Mouse (Mus musculus) layer of hippocampus, postnatal 14 days (tissue): Measurements from ENCODE around the gene Acsl5. TPM values are rescaled to one million over a fixed set of nuclear protein-coding genes. Genes with fewer than 3 reads are reported as not detected.

ENCODE experiments used
- DNase-seq, 2 experiments: peaks; one replicate each; pipeline ENCODE4 v3.0.0; 2021 to 2022; ENCODE audit warnings: low spot score in 2 of 2, mixed read lengths in 1 of 2
- total RNA-seq, 2 experiments: library from RNA; stranded (reverse); gene quantifications; 2 replicates each; pipeline ENCODE4 v1.2.3; 2021

Gene Acsl5
- total RNA-seq, 2 experiments from 2014 or later: 27.0 to 27.6 TPM

DNA sequence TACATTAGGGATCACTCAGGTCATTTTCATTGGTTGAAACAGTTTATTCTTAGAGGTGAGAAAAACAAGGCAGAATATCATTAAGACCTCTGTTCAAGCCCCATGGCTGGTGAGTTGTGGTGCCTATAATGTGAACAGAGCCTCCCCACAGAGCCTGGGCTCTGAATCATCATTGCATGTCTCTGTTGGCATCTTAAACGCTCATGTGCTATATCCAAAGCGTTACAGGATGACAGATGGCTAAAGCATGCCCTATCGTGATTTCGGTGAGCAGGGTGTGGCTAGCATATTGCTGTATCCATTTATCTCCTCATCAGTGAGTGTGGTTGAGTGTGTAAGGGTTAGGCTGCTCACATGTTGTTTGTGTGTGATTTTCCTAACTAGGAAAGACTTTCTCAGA is 75.8 kb downstream of the Acsl5 start:
- no peak for DNase-seq

DNA sequence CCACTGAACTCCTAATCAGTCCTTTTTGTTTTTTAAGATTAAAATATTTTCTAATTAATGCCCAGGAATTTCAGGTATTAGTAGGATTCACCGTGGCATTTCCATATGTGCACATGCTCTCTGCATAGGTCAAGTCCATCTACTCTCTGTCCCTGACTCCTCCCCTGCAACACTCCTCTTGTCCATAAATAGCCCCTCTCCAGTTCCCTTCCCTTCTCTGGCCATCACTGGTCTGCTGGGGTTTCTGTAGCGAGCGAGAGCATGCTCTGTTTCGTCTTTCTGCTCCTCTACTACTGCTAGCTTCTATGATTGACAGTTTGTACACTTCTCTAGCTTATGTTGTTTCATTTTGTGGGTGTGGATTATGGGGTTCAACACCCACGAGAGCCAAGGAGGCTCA is 80.0 kb downstream of the Acsl5 start:
- no peak for DNase-seq

DNA sequence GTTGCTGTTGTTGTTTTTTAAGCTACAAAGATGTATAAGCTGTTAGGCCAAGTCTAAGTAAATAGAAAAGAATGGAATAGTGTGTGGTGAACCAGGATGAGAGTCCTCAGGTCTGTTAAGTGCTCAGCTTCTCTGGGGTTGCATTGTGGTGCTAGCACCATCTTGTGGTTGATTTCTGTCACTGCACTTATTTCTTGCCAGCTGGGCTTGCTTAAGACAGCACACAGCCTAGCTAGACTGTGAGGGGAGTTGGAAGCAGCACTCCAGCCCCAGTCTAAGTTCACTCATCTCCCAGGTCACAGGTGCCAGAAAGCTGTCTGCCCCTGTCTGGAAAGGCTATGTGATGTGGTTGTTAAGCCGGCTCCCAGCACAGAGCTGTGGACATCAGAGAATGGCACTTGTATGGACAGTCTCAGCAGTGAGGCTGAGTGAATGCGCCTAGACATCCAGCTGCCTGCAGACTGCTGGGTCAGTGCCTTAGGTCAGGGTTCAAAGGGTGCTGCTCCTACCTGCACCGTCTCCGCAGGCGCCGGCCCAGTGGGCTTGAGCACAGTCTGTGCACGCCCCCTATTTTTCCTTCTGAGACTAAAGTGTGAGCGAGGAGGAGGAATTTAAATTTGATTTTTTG is 81.0 kb downstream of the Acsl5 start:
- peak; percentile 68 to 85 for DNase-seq

- DNase-seq: peak in 1 of 2 experiments; percentile 43
Measured at GRCm38 (mm10) chr19:55335881-55336280, 84.1 kb downstream of the Acsl5 start.

GRCm38 (mm10) chr19:55336441-55336840 is 84.7 kb downstream of the Acsl5 start:
- no peak for DNase-seq

- no peak for DNase-seq
Measured at GRCm38 (mm10) chr19:55337066-55337465, 85.3 kb downstream of the Acsl5 start.

- DNase-seq: no peak
Measured at GRCm38 (mm10) chr19:55337664-55338063, 85.9 kb downstream of the Acsl5 start.

GRCm38 (mm10) chr19:55340521-55340920 is 88.8 kb downstream of the Acsl5 start:
- DNase-seq: no peak

DNA sequence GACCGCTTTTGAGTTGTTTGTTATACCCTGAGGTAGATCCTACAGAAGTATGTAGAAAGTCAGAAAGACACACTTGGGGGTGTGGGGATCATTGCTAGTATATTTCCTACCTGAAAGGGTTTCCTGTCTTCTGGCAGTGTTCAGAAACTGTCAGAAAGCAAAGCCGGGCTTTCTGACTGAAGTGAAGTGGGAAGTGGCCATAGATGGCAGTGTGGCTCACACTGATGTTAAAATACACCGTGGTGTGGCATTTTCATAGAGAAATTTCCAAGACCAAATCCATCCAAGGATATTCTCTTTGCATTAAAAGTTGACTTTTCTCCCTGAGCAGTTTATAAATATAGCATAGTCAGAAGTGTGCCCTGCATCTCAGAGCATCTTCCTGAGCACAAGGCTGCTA is 89.6 kb downstream of the Acsl5 start:
- no peak for DNase-seq

GRCm38 (mm10) chr19:55342423-55342822 is 90.7 kb downstream of the Acsl5 start:
- no peak for DNase-seq

DNA sequence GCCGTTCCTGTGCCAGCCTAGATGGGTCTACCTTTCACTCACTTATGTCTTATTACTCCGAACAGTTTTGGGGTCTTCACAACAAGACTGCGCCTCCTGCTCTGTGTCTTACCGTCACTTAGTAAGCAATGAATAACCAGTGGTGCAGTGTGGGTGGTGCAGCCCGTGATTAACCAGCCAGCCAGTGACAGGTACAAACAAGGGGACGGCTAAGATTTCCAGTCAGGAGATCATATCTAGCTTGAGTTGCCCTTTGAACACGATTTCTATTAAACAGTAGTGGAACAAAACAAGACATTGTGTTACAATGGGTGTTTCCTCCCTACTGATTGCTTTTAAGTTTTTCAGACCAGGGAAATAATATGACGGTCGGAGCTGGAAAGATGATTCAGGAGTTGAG is 91.5 kb downstream of the Acsl5 start:
- no peak for DNase-seq

Other genes starting within 250 kb of the Acsl5 start
- 10 to 100 TPM; 83.6 to 86.9 TPM for gene Gpam, start 124.7 kb upstream of the Acsl5 start, total RNA-seq
- gene Tectb, start 71.2 kb upstream of the Acsl5 start, total RNA-seq: under 1 TPM; 0.21 to 0.23 TPM
- under 1 TPM; 0.46 to 0.52 TPM for gene Gucy2g, start 10.7 kb upstream of the Acsl5 start, total RNA-seq
- 10 to 100 TPM; 27.0 to 29.1 TPM for gene Zdhhc6, start 64.1 kb downstream of the Acsl5 start, total RNA-seq
- gene Vti1a, start 64.4 kb downstream of the Acsl5 start, total RNA-seq: 10 to 100 TPM; 49.5 to 49.7 TPM